Mouse (Mus musculus): ENCODE results near the gene Stx8. TPM values are rescaled to one million over a fixed set of nuclear protein-coding genes. Genes with fewer than 3 reads are reported as not detected.

The Stx8 gene
- polyA plus RNA-seq, 1 experiment from 2014 or later: 64.6 TPM

GRCm38 (mm10) chr11:68121660-68122059 lies 155.7 kb downstream of the Stx8 start:
- WGBS: 17% methylated on average over 6 of the region's 6 CpGs
- ATAC-seq (ENCODE audit: low FRiP score): no peak
- no peak overlapping the region for H3K9ac ChIP-seq (replicated peaks)
- H3K27ac ChIP-seq (replicated peaks): no peak overlapping the region
- no peaks in the 10 kb centered on the region for H3K27me3 ChIP-seq (replicated peaks)
- H3K4me3 ChIP-seq (replicated peaks): no peak overlapping the region
- H3K9me3 ChIP-seq (replicated peaks): no peaks in the 10 kb centered on the region
- H3K36me3 ChIP-seq: no peaks in the 10 kb centered on the region
- H3K4me1 ChIP-seq: peaks cover 18% of the 10 kb centered on the region
- H3K4me2 ChIP-seq: no peak overlapping the region

- Histone ChIP-seq H3K4me2 (no peak overlapping the region), H3K4me3 (replicated peaks) (no peak overlapping the region), H3K27me3 (replicated peaks) (no peaks in the 10 kb centered on the region), H3K36me3 (no peaks in the 10 kb centered on the region), H3K27ac (replicated peaks) (no peak overlapping the region), H3K4me1 (peaks cover 11% of the 10 kb centered on the region), H3K9me3 (replicated peaks) (no peaks in the 10 kb centered on the region), H3K9ac (replicated peaks) (no peak overlapping the region)
- ATAC-seq (ENCODE audit: low FRiP score): no peak
- WGBS: 75% methylated on average over 9 of the region's 9 CpGs
Measured at GRCm38 (mm10) chr11:68126071-68126470, 160.1 kb downstream of the Stx8 start.

- Histone ChIP-seq H3K27me3 (replicated peaks) (no peaks in the 10 kb centered on the region), H3K27ac (replicated peaks) (no peak overlapping the region), H3K9ac (replicated peaks) (no peak overlapping the region), H3K4me2 (no peak overlapping the region), H3K4me3 (replicated peaks) (no peak overlapping the region), H3K9me3 (replicated peaks) (no peaks in the 10 kb centered on the region), H3K36me3 (no peaks in the 10 kb centered on the region), H3K4me1 (peaks cover 5% of the 10 kb centered on the region; the same call in 1 of the 2 replicates)
- ATAC-seq (ENCODE audit: low FRiP score): no peak
- WGBS: 72% methylated on average over 7 of the region's 7 CpGs
Measured at GRCm38 (mm10) chr11:68134494-68134893, 168.5 kb downstream of the Stx8 start.

GRCm38 (mm10) chr11:68135350-68135749 lies 169.4 kb downstream of the Stx8 start:
- Histone ChIP-seq H3K4me1 (peaks cover 5% of the 10 kb centered on the region; the same call in 1 of the 2 replicates), H3K27me3 (replicated peaks) (no peaks in the 10 kb centered on the region), H3K9ac (replicated peaks) (no peak overlapping the region), H3K27ac (replicated peaks) (no peak overlapping the region), H3K4me3 (replicated peaks) (no peak overlapping the region), H3K4me2 (no peak overlapping the region), H3K9me3 (replicated peaks) (no peaks in the 10 kb centered on the region), H3K36me3 (no peaks in the 10 kb centered on the region)
- ATAC-seq (ENCODE audit: low FRiP score): no peak
- WGBS: 24% methylated on average over 9 of the region's 9 CpGs

- no peak overlapping the region for H3K4me2 ChIP-seq
- peaks cover 5% of the 10 kb centered on the region; the same call in 1 of the 2 replicates for H3K4me1 ChIP-seq
- H3K9me3 ChIP-seq (replicated peaks): no peaks in the 10 kb centered on the region
- WGBS: 79% methylated on average over 8 of the region's 8 CpGs
- ATAC-seq (ENCODE audit: low FRiP score): no peak
- H3K4me3 ChIP-seq (replicated peaks): no peak overlapping the region
- no peaks in the 10 kb centered on the region for H3K36me3 ChIP-seq
- H3K27me3 ChIP-seq (replicated peaks): no peaks in the 10 kb centered on the region
- H3K27ac ChIP-seq (replicated peaks): no peak overlapping the region
- no peak overlapping the region for H3K9ac ChIP-seq (replicated peaks)
Measured at GRCm38 (mm10) chr11:68136687-68137086, 170.7 kb downstream of the Stx8 start.

- H3K27me3 ChIP-seq (replicated peaks): no peaks in the 10 kb centered on the region
- no peak overlapping the region for H3K4me2 ChIP-seq
- H3K4me1 ChIP-seq: peaks cover 38% of the 10 kb centered on the region
- ATAC-seq (ENCODE audit: low FRiP score): no peak
- H3K4me3 ChIP-seq (replicated peaks): no peak overlapping the region
- no peaks in the 10 kb centered on the region for H3K9me3 ChIP-seq (replicated peaks)
- H3K36me3 ChIP-seq: no peaks in the 10 kb centered on the region
- H3K27ac ChIP-seq (replicated peaks): no peak overlapping the region
- 29% methylated on average over 8 of the region's 8 CpGs for WGBS
- no peak overlapping the region for H3K9ac ChIP-seq (replicated peaks)
Measured at GRCm38 (mm10) chr11:68142296-68142695, 176.3 kb downstream of the Stx8 start.

GRCm38 (mm10) chr11:68144235-68145065 lies 178.5 kb downstream of the Stx8 start:
- H3K4me2 ChIP-seq: peak overlapping the region; percentile 9; the same call in 1 of the 2 replicates
- H3K4me3 ChIP-seq (replicated peaks): no peak overlapping the region
- WGBS: 15% methylated on average over 13 of the region's 13 CpGs
- peak overlapping the region; percentile 83 for H3K27ac ChIP-seq (replicated peaks)
- no peaks in the 10 kb centered on the region for H3K36me3 ChIP-seq
- peaks cover 47% of the 10 kb centered on the region for H3K4me1 ChIP-seq
- peak; percentile 5; the same call in 1 of the 2 replicates for ATAC-seq (ENCODE audit: low FRiP score)
- H3K9me3 ChIP-seq (replicated peaks): no peaks in the 10 kb centered on the region
- no peaks in the 10 kb centered on the region for H3K27me3 ChIP-seq (replicated peaks)
- H3K9ac ChIP-seq (replicated peaks): 0 out of 2 replicates have a peak overlapping the region, but pooled peaks have one; percentile 20

- H3K9ac ChIP-seq (replicated peaks): peak overlapping the region; percentile 29
- peak overlapping the region; percentile 9 for H3K4me2 ChIP-seq
- H3K27me3 ChIP-seq (replicated peaks): no peaks in the 10 kb centered on the region
- H3K4me1 ChIP-seq: peaks cover 49% of the 10 kb centered on the region
- ATAC-seq (ENCODE audit: low FRiP score): peak; percentile 30
- no peak overlapping the region for H3K4me3 ChIP-seq (replicated peaks)
- 5% methylated on average over 13 of the region's 13 CpGs for WGBS
- H3K27ac ChIP-seq (replicated peaks): peak overlapping the region; percentile 83
- no peaks in the 10 kb centered on the region for H3K9me3 ChIP-seq (replicated peaks)
- no peaks in the 10 kb centered on the region for H3K36me3 ChIP-seq
Measured at GRCm38 (mm10) chr11:68145066-68145585, 179.1 kb downstream of the Stx8 start.

- Histone ChIP-seq H3K27me3 (replicated peaks) (no peaks in the 10 kb centered on the region), H3K4me1 (peaks cover 54% of the 10 kb centered on the region), H3K9me3 (replicated peaks) (no peaks in the 10 kb centered on the region), H3K4me3 (replicated peaks) (no peak overlapping the region), H3K27ac (replicated peaks) (peak overlapping the region; percentile 83), H3K9ac (replicated peaks) (peak overlapping the region; percentile 29), H3K36me3 (no peaks in the 10 kb centered on the region), H3K4me2 (peak overlapping the region; percentile 9)
- peak; percentile 74 for ATAC-seq (ENCODE audit: low FRiP score)
- WGBS: 9% methylated on average over 17 of the region's 17 CpGs
Measured at GRCm38 (mm10) chr11:68145586-68146455, 179.8 kb downstream of the Stx8 start.

GRCm38 (mm10) chr11:68146456-68146851 lies 180.5 kb downstream of the Stx8 start:
- no peaks in the 10 kb centered on the region for H3K9me3 ChIP-seq (replicated peaks)
- H3K27me3 ChIP-seq (replicated peaks): no peaks in the 10 kb centered on the region
- peak overlapping the region; percentile 83 for H3K27ac ChIP-seq (replicated peaks)
- ATAC-seq (ENCODE audit: low FRiP score): peak; percentile 25; the same call in 1 of the 2 replicates
- peaks cover 60% of the 10 kb centered on the region for H3K4me1 ChIP-seq
- H3K36me3 ChIP-seq: no peaks in the 10 kb centered on the region
- H3K4me2 ChIP-seq: no peak overlapping the region
- H3K4me3 ChIP-seq (replicated peaks): no peak overlapping the region
- H3K9ac ChIP-seq (replicated peaks): 0 out of 2 replicates have a peak overlapping the region, but pooled peaks have one; percentile 20
- 20% methylated on average over 4 of the region's 4 CpGs for WGBS

GRCm38 (mm10) chr11:68150938-68151337 lies 184.9 kb downstream of the Stx8 start:
- H3K27me3 ChIP-seq (replicated peaks): no peaks in the 10 kb centered on the region
- no peaks in the 10 kb centered on the region for H3K36me3 ChIP-seq
- no peak overlapping the region for H3K9ac ChIP-seq (replicated peaks)
- H3K4me1 ChIP-seq: peaks cover 35% of the 10 kb centered on the region
- 23% methylated on average over 2 of the region's 2 CpGs for WGBS
- peak overlapping the region; percentile 39 for H3K27ac ChIP-seq (replicated peaks)
- H3K4me3 ChIP-seq (replicated peaks): no peak overlapping the region
- ATAC-seq (ENCODE audit: low FRiP score): peak; percentile 73
- H3K9me3 ChIP-seq (replicated peaks): no peaks in the 10 kb centered on the region
- peak overlapping the region; percentile 13; the same call in 1 of the 2 replicates for H3K4me2 ChIP-seq
